Mouse (Mus musculus): ENCODE results near the gene Cep128. TPM values are rescaled to one million over a fixed set of nuclear protein-coding genes. Genes with fewer than 3 reads are reported as not detected.

Cep128 gene
- polyA plus RNA-seq, 1 experiment: 216 TPM

- no peaks in the 10 kb centered on the region for H3K27me3 ChIP-seq (ENCODE audit: control insufficient read depth, insufficient read depth, low read length)
- no peaks in the 10 kb centered on the region for H3K36me3 ChIP-seq (ENCODE audit: control insufficient read depth, insufficient read depth, low read length)
- H3K4me3 ChIP-seq (ENCODE audit: control insufficient read depth, low read depth, low read length): no peak overlapping the region
- no peaks in the 10 kb centered on the region for H3K4me1 ChIP-seq (ENCODE audit: control insufficient read depth, insufficient read depth, low read length)
- TF ChIP-seq POLR2A (IDR thresholded peaks at IDR 0.05; ENCODE audit: control insufficient read depth, low read depth, low read length) (no peak), CTCF (IDR thresholded peaks at IDR 0.05; ENCODE audit: control insufficient read depth, insufficient read depth, insufficient replicate concordance, low read depth, low read length) (no peak)
- no peak overlapping the region for H3K27ac ChIP-seq (ENCODE audit: control insufficient read depth, insufficient read depth, low read depth, low read length)
Observed at GRCm38 (mm10) chr12:91075600-91075999, 308.6 kb downstream of the Cep128 start.

- TF ChIP-seq POLR2A (IDR thresholded peaks at IDR 0.05; ENCODE audit: control insufficient read depth, low read depth, low read length) (no peak), CTCF (IDR thresholded peaks at IDR 0.05; ENCODE audit: control insufficient read depth, insufficient read depth, insufficient replicate concordance, low read depth, low read length) (no peak)
- Histone ChIP-seq H3K27me3 (ENCODE audit: control insufficient read depth, insufficient read depth, low read length) (no peaks in the 10 kb centered on the region), H3K27ac (ENCODE audit: control insufficient read depth, insufficient read depth, low read depth, low read length) (no peak overlapping the region), H3K36me3 (ENCODE audit: control insufficient read depth, insufficient read depth, low read length) (no peaks in the 10 kb centered on the region), H3K4me1 (ENCODE audit: control insufficient read depth, insufficient read depth, low read length) (no peaks in the 10 kb centered on the region), H3K4me3 (ENCODE audit: control insufficient read depth, low read depth, low read length) (no peak overlapping the region)
Observed at GRCm38 (mm10) chr12:91070551-91071045, 313.6 kb downstream of the Cep128 start.

- Histone ChIP-seq H3K27ac (ENCODE audit: control insufficient read depth, insufficient read depth, low read depth, low read length) (no peak overlapping the region), H3K4me3 (ENCODE audit: control insufficient read depth, low read depth, low read length) (no peak overlapping the region)
- TF ChIP-seq CTCF (IDR thresholded peaks at IDR 0.05; ENCODE audit: control insufficient read depth, insufficient read depth, insufficient replicate concordance, low read depth, low read length): no peak
- TF ChIP-seq POLR2A (IDR thresholded peaks at IDR 0.05; ENCODE audit: control insufficient read depth, low read depth, low read length): no peak
Observed at GRCm38 (mm10) chr12:91067083-91067441, 317.1 kb downstream of the Cep128 start.

GRCm38 (mm10) chr12:91066286-91067082, 317.7 kb downstream of the Cep128 start:
- Histone ChIP-seq H3K27ac (ENCODE audit: control insufficient read depth, insufficient read depth, low read depth, low read length) (no peak overlapping the region), H3K36me3 (ENCODE audit: control insufficient read depth, insufficient read depth, low read length) (no peaks in the 10 kb centered on the region), H3K4me1 (ENCODE audit: control insufficient read depth, insufficient read depth, low read length) (no peaks in the 10 kb centered on the region), H3K4me3 (ENCODE audit: control insufficient read depth, low read depth, low read length) (no peak overlapping the region), H3K27me3 (ENCODE audit: control insufficient read depth, insufficient read depth, low read length) (no peaks in the 10 kb centered on the region)
- TF ChIP-seq CTCF (IDR thresholded peaks at IDR 0.05; ENCODE audit: control insufficient read depth, insufficient read depth, insufficient replicate concordance, low read depth, low read length) (no peak), POLR2A (IDR thresholded peaks at IDR 0.05; ENCODE audit: control insufficient read depth, low read depth, low read length) (no peak)

More at GRCm38 (mm10) chr12:91067083-91067441, 317.1 kb downstream of the Cep128 start:
- Histone ChIP-seq H3K36me3 (ENCODE audit: control insufficient read depth, insufficient read depth, low read length) (no peaks in the 10 kb centered on the region), H3K27me3 (ENCODE audit: control insufficient read depth, insufficient read depth, low read length) (no peaks in the 10 kb centered on the region), H3K4me1 (ENCODE audit: control insufficient read depth, insufficient read depth, low read length) (no peaks in the 10 kb centered on the region)

GRCm38 (mm10) chr12:91065423-91065822, 318.8 kb downstream of the Cep128 start:
- no peaks in the 10 kb centered on the region for H3K27me3 ChIP-seq (ENCODE audit: control insufficient read depth, insufficient read depth, low read length)
- H3K4me1 ChIP-seq (ENCODE audit: control insufficient read depth, insufficient read depth, low read length): no peaks in the 10 kb centered on the region
- no peaks in the 10 kb centered on the region for H3K36me3 ChIP-seq (ENCODE audit: control insufficient read depth, insufficient read depth, low read length)
- H3K27ac ChIP-seq (ENCODE audit: control insufficient read depth, insufficient read depth, low read depth, low read length): no peak overlapping the region
- TF ChIP-seq CTCF (IDR thresholded peaks at IDR 0.05; ENCODE audit: control insufficient read depth, insufficient read depth, insufficient replicate concordance, low read depth, low read length) (no peak), POLR2A (IDR thresholded peaks at IDR 0.05; ENCODE audit: control insufficient read depth, low read depth, low read length) (no peak)
- no peak overlapping the region for H3K4me3 ChIP-seq (ENCODE audit: control insufficient read depth, low read depth, low read length)

- TF ChIP-seq CTCF (IDR thresholded peaks at IDR 0.05; ENCODE audit: control insufficient read depth, insufficient read depth, insufficient replicate concordance, low read depth, low read length) (no peak), POLR2A (IDR thresholded peaks at IDR 0.05; ENCODE audit: control insufficient read depth, low read depth, low read length) (no peak)
- Histone ChIP-seq H3K27me3 (ENCODE audit: control insufficient read depth, insufficient read depth, low read length) (no peaks in the 10 kb centered on the region), H3K36me3 (ENCODE audit: control insufficient read depth, insufficient read depth, low read length) (no peaks in the 10 kb centered on the region), H3K27ac (ENCODE audit: control insufficient read depth, insufficient read depth, low read depth, low read length) (no peak overlapping the region), H3K4me3 (ENCODE audit: control insufficient read depth, low read depth, low read length) (no peak overlapping the region), H3K4me1 (ENCODE audit: control insufficient read depth, insufficient read depth, low read length) (no peaks in the 10 kb centered on the region)
Observed at GRCm38 (mm10) chr12:91064368-91064999, 319.7 kb downstream of the Cep128 start.

GRCm38 (mm10) chr12:91063337-91064015, 320.7 kb downstream of the Cep128 start:
- Histone ChIP-seq H3K4me3 (ENCODE audit: control insufficient read depth, low read depth, low read length) (no peak overlapping the region), H3K27me3 (ENCODE audit: control insufficient read depth, insufficient read depth, low read length) (no peaks in the 10 kb centered on the region), H3K27ac (ENCODE audit: control insufficient read depth, insufficient read depth, low read depth, low read length) (no peak overlapping the region), H3K36me3 (ENCODE audit: control insufficient read depth, insufficient read depth, low read length) (no peaks in the 10 kb centered on the region), H3K4me1 (ENCODE audit: control insufficient read depth, insufficient read depth, low read length) (no peaks in the 10 kb centered on the region)
- no peak for TF ChIP-seq CTCF (IDR thresholded peaks at IDR 0.05; ENCODE audit: control insufficient read depth, insufficient read depth, insufficient replicate concordance, low read depth, low read length)
